Mouse (Mus musculus) liver, postnatal 0 days (tissue): Measurements from ENCODE around the gene Psmd5. TPM values are rescaled to one million over a fixed set of nuclear protein-coding genes. Genes with fewer than 3 reads are reported as not detected.

Experiments used
- ATAC-seq: fragments of 200-750 bp; cut with Nextera tagmentation; 2 replicates; pipeline ENCODE4 v1.8.0; 2017; ENCODE audit warnings: mild to moderate bottlenecking, moderate library complexity
- DNase-seq: peaks from one replicate; pipeline ENCODE4 v3.0.0-alpha.2; 2016
- H3K27ac ChIP-seq: fragments of 300-500 bp; sonication (generic); 2 replicates; pipeline ENCODE4 v1.5.1; 2014; ENCODE audit warnings: antibody characterized with exemption, moderate library complexity, mild to moderate bottlenecking, low read depth
- H3K27me3 ChIP-seq: fragments of 300-500 bp; sonication (generic); 2 replicates; pipeline ENCODE4 v1.6.1; 2014; ENCODE audit warnings: low read length, control low read depth, mixed read lengths; ENCODE audit not compliant: insufficient read depth
- H3K36me3 ChIP-seq: fragments of 300-500 bp; sonication (generic); replicated peaks from 2 replicates; pipeline ENCODE4 v1.6.1; 2014; ENCODE audit warnings: mild to moderate bottlenecking, control low read depth, low read length, moderate library complexity, mixed read lengths; ENCODE audit not compliant: insufficient read depth
- H3K4me1 ChIP-seq: fragments of 300-500 bp; sonication (generic); 2 replicates; pipeline ENCODE4 v1.6.1; 2014; ENCODE audit warnings: antibody characterized with exemption, mild to moderate bottlenecking, control low read depth; ENCODE audit not compliant: insufficient read depth
- H3K4me2 ChIP-seq: fragments of 300-500 bp; sonication (generic); 2 replicates; pipeline ENCODE4 v1.6.1; 2014; ENCODE audit warnings: low read depth, mild to moderate bottlenecking, low read length, moderate library complexity, mixed read lengths
- H3K4me3 ChIP-seq: fragments of 300-500 bp; sonication (generic); 2 replicates; pipeline ENCODE4 v1.5.1; 2014; ENCODE audit warnings: low read depth, low read length
- H3K9ac ChIP-seq: fragments of 300-500 bp; sonication (generic); replicated peaks from 2 replicates; pipeline ENCODE4 v1.6.1; 2014; ENCODE audit warnings: mild to moderate bottlenecking, moderate library complexity
- H3K9me3 ChIP-seq: fragments of 300-500 bp; sonication (generic); 2 replicates; pipeline ENCODE4 v1.6.1; 2016; ENCODE audit warnings: mild to moderate bottlenecking, control low read depth, low read length, mixed read lengths
- CTCF ChIP-seq: sonication (generic); IDR thresholded peaks from 2 replicates; pipeline ENCODE4 v1.5.1; 2016; ENCODE audit warnings: antibody characterized with exemption, low read depth
- EP300 ChIP-seq: IDR thresholded peaks from 2 replicates; pipeline ENCODE4 v1.6.1; 2016; ENCODE audit warnings: antibody characterized with exemption, low read depth, mild to moderate bottlenecking
- WGBS: fragments of 180-500 bp; shearing (Covaris S2); extraction: QIAGEN DNeasy Blood & Tissue Kit; methylation state at CpG from one replicate; pipeline ENCODE4 v1.1.7; 2014; ENCODE audit not compliant: insufficient replicate concordance; 5-methylcytosine and 5-hydroxymethylcytosine counted together
- polyA plus RNA-seq: library from polyadenylated mRNA; unstranded; fragments of >200 nt; fragmentation: Nextera tagmentation; extraction: Ambion mirVana; gene quantifications from 2 replicates; pipeline ENCODE4 v1.2.1, GENCODE M21; 2015

Psmd5 gene
- polyA plus RNA-seq, 1 experiment from 2014 or later: 37.3 TPM

DNA sequence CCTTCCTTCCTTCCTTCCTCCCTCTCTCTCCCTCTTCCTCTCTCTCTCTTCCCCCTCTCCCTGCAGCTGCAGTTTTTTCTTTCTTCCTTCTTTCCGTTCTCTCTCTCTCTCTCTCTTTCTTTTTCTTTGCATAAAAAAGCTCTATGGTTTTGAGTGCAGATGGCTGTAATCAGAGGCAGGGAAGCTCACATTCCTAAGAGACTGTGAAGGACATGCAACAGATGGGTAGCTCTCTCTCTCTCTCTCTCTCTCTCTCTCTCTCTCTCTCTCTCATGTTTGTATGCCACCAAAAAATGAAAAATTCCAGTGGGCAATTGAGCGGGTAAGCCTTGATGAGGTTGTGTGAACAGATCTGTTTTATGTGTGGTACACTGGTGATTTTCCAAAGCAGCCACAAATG, 9.4 kb upstream of the Psmd5 start:
- Histone ChIP-seq H3K27ac (no peak overlapping the region), H3K9ac (no peak overlapping the region), H3K9me3 (no peaks in the 10 kb centered on the region), H3K36me3 (0 out of 2 replicates have a peak, but pooled peaks cover 2% of the 10 kb centered on the region), H3K4me1 (0 out of 2 replicates have a peak, but pooled peaks cover 2% of the 10 kb centered on the region), H3K27me3 (no peaks in the 10 kb centered on the region), H3K4me2 (no peak overlapping the region), H3K4me3 (no peak overlapping the region)
- ATAC-seq: no peak
- 74% methylated on average over 2 of the region's 2 CpGs for WGBS
- no peak for DNase-seq
- no peak for TF ChIP-seq CTCF
- no peak for TF ChIP-seq EP300

DNA sequence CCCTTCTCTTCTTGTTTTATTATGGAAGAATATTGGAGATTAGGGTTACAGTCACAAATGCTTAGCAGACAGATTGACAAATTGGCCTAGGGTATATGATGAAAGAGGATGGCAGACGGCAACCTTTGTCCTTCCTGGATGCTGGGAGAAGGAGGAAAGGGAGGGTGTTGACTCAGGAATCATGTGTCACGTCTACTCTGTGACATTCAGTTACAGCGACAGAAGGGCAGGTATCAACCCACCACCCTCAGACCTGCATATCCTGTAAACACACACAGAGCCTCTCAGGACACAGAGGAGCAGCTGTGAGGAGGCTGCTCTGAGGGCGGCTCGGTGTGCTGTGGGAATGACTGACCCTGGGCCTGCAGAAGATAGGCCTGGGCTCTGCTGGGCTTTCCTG, 8.4 kb upstream of the Psmd5 start:
- H3K36me3 ChIP-seq: 0 out of 2 replicates have a peak, but pooled peaks cover 2% of the 10 kb centered on the region
- no peaks in the 10 kb centered on the region for H3K27me3 ChIP-seq
- no peak overlapping the region for H3K4me3 ChIP-seq
- no peak overlapping the region for H3K9ac ChIP-seq
- DNase-seq: peak; percentile 42
- no peaks in the 10 kb centered on the region for H3K9me3 ChIP-seq
- H3K4me2 ChIP-seq: no peak overlapping the region
- ATAC-seq: peak; percentile 92
- peak overlapping the region; percentile 72 for H3K27ac ChIP-seq
- TF ChIP-seq EP300 (no peak), CTCF (no peak)
- 0 out of 2 replicates have a peak, but pooled peaks cover 2% of the 10 kb centered on the region for H3K4me1 ChIP-seq
- 40% methylated on average over 5 of the region's 5 CpGs for WGBS

DNA sequence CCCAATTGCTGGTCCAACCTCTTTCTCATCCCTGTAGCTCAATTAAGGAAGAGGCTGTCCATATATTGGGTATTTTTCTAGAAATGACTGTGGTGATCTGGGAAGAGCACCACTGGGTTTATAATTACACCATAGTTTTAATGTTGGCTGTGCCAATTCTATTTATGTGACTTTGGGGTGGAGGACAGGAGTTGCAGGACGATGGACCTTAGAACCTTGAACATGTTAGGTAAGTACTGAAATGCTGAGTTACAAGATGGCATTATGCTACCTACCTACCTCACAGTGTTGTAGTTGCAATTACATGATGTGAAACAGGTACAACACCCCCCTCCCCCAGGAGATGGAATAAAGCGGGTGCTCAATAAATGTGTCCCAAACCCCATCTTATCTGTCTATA, 8.0 kb upstream of the Psmd5 start:
- WGBS: 71% methylated on average over 2 of the region's 2 CpGs
- ATAC-seq: peak; percentile 52
- Histone ChIP-seq H3K4me1 (0 out of 2 replicates have a peak, but pooled peaks cover 2% of the 10 kb centered on the region), H3K4me3 (no peak overlapping the region), H3K9ac (no peak overlapping the region), H3K27me3 (no peaks in the 10 kb centered on the region), H3K9me3 (no peaks in the 10 kb centered on the region), H3K4me2 (no peak overlapping the region), H3K36me3 (0 out of 2 replicates have a peak, but pooled peaks cover 2% of the 10 kb centered on the region), H3K27ac (no peak overlapping the region)
- DNase-seq: no peak
- TF ChIP-seq CTCF: no peak

DNA sequence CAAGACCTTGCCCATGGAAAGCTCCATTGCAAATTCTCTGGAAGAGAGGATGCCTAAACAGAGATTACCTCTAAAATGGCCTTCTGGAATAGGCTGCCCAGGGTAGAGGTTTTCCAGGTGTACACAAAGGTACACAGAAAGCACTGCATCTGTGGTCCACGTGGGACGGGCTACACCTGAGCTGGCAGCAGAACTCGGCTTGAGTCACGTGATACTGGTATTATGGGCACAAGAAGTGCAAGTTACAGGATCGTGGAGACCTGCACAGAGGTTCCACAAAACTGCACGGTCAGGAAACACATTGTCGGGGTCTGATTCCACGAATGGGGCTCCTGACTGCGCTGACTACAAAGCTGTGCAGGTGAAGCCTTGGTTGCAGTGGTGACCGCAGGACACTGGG, 5.3 kb upstream of the Psmd5 start:
- 83% methylated on average over 10 of the region's 10 CpGs for WGBS
- no peak overlapping the region for H3K4me2 ChIP-seq
- TF ChIP-seq EP300: no peak
- H3K36me3 ChIP-seq: 0 out of 2 replicates have a peak, but pooled peaks cover 1% of the 10 kb centered on the region
- DNase-seq (no peak), ATAC-seq (no peak)
- 0 out of 2 replicates have a peak, but pooled peaks cover 2% of the 10 kb centered on the region for H3K4me1 ChIP-seq
- no peak overlapping the region for H3K27ac ChIP-seq
- H3K9ac ChIP-seq: no peak overlapping the region
- H3K9me3 ChIP-seq: no peaks in the 10 kb centered on the region
- no peaks in the 10 kb centered on the region for H3K27me3 ChIP-seq
- H3K4me3 ChIP-seq: no peak overlapping the region

DNA sequence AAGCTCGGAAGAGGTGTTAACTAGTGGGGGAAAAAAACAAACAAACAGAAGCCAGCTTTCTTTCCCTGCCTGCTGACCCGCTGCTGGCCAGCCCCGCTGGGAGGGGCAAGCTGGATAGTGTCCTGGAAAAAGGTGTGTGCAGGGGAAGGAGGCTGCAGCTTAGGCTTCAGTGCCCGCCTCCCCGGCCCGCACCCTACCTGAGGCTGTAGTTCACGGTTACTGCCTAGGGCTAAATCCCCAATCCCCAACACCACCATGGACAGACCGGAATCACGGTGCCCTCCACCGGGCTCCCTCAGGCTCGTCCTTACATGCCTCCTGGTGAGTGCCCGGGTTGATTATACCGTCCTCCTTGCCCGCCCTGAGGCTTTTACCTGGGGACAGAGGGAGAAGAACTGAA, 497 bp downstream of the Psmd5 start, which contains the start of gene Cutal:
Gene Cutal, plus strand, starts transcription at position 126 of the 400 bp plus-strand sequence.
- ATAC-seq: no peak
- Histone ChIP-seq H3K27ac (peak within 1 kb of the TSS; percentile 31), H3K9ac (peak within 1 kb of the TSS; percentile 39; the same call in 1 of the 2 replicates), H3K27me3 (no peaks in the 10 kb centered on the region), H3K9me3 (no peaks in the 10 kb centered on the region), H3K4me3 (peak within 1 kb of the TSS; percentile 30), H3K4me1 (peaks cover 11% of the 10 kb centered on the region), H3K4me2 (peak within 1 kb of the TSS; percentile 61), H3K36me3 (no peaks in the 10 kb centered on the region)
- TF ChIP-seq CTCF (no peak), EP300 (no peak)
- peak; percentile 52 for DNase-seq
- 22% methylated on average over 14 of the region's 14 CpGs for WGBS

DNA sequence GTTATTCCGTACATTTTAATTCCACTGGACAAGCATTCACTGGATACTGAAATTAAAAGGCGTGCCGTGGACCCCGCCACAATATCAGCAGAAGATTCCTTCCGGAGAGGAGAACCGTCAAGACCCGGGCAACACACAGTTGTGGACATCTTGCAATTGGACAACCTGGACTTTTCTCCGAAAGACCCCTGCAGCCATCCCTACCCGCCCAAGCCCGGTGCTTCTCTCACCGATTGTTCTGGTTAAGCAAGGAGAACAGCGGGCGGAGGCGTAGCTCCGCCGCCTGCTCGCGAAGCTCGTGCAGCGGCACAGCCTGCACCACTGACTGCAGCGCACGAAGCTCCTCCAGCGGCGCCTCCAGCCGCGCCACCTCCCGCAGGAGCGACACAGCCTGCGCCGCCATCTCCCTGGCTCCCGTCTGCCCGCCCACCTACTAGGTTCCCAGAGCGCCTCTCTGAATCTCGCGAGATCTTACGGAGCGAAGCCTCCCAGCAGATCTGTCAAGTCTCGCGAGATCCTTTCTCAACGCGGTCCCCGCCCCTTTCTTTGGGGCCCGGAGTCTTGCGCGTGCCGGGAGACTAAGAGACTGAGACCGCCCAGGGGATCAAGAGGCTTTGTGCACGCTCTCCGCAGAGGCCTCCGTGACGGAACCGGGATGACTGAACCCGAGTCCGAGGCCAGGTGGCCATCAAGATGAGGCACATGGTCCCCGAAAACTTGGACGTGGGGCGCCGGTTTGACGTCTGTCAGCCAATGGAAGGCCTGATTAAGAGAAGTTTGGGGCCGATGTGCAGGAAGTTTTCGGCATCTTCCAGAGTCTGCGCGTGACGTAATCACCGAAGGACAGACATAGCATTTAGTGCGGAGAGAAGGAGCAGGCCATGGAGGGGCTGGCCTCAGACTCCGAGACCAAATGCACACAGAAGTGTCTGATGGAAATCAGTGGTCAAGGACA, 4.0 kb downstream of the Psmd5 start:
- no peak for TF ChIP-seq CTCF
- peak; percentile 96 for TF ChIP-seq EP300
- peaks cover 7% of the 10 kb centered on the region for H3K36me3 ChIP-seq

More for the DNA sequence above, 4.0 kb downstream of the Psmd5 start:
- ATAC-seq (peak; percentile 96), DNase-seq (peak; percentile 97)
- Histone ChIP-seq H3K9me3 (no peaks in the 10 kb centered on the region), H3K4me2 (peak overlapping the region; percentile 82), H3K27ac (peak overlapping the region; percentile 79), H3K4me1 (peaks cover 19% of the 10 kb centered on the region), H3K9ac (peak overlapping the region; percentile 80), H3K27me3 (no peaks in the 10 kb centered on the region), H3K4me3 (peak overlapping the region; percentile 75)
- WGBS: under 1% methylated on average over 67 of the region's 67 CpGs
